Mouse (Mus musculus): ENCODE measurements around the gene Dennd1a.

Dennd1a gene

DNA sequence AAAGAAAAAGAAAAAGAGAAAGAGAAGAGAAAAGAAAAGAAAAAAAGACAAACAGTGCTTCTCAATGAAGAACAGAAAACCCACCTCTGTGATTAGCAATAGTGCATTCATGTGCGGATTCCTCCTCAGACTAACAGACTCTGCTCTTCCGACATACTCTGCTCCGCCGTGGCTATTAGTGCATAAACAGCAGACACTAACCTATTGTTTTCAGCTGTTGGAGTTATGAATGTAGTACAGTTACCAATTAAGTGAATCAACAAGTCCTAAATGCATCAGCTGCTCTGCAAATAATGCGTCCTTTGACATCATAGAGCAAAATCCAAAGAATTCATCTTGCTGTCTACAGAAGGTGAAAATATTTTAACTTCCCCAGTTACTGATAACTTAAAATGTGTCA, 121.2 kb downstream of the Dennd1a start:
- no peak for DNase-seq (ENCODE audit: low spot score in 2 of 2)

DNA sequence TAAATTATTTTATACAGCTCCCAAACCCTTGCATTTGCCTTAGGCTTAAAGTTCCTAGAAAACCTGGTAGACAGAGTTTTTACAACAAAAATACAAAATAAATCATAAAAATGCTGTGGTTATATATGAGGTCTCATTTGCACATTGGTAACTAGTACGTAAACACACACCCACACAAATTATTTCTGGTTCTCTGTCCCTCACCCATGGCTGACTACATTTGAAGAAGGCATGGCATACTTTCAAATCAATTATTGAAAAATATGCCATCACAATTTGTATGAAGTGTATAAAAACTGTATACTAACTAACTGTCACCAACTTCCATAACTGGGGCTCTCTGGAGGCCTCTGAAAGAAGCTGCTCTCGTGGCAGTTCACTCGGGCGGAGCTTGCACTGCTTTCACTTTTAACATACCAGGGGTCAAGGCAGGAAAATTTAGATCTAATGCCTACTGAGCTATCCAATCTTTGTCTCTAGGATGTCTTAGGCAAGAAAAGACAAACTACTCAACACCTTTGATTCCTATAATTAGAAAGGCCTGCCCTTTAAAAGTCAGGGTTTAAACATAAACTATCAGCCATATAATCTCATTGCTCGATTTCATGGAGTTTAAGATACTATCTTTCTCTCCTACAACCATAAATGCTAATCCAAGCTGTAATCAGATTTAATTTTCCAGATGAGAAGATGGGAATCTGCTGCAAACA, 122.7 kb downstream of the Dennd1a start:
- DNase-seq (ENCODE audit: low spot score in 2 of 2), result peak; percentile 34 to 42

DNA sequence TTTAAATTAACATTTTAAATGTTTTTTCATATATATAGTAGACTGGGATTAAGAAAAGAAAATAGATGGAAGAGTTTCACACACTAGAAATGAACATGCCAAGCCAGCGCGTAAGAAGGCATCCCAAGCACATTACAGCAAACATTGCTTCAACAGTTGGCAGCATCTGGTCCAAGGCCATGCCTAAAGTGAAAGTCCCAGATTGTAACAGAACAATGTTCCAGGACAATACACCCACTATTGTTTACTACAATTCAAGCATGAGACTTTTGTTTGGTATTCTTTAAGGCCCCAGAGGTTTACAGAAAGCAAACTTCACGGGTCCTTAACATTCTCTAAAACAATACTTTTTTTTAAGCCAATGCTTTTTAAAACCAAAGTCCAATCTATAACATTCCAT, 124.7 kb downstream of the Dennd1a start:
- DNase-seq (ENCODE audit: low spot score in 2 of 2), result no peak

DNA sequence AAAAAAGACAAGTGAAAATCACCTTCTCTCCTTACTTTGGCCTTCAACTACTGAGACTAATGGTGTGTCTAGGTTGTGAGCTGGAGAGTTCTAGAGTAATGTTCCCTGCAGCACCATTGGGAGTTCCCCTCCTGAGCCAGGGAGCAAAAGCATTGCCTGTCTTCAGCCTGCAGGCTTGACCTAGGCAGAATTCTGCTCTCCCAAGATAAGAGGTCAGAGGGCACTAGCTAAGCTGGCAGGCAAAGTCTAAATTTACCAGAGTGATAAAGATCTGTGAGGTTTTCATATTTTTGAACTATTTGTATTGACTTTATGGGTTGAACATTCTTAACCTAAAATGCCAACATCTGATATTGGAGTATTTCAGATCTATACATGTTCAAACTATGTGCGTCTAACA, 125.7 kb downstream of the Dennd1a start:
- DNase-seq (ENCODE audit: low spot score in 2 of 2), result no peak

DNA sequence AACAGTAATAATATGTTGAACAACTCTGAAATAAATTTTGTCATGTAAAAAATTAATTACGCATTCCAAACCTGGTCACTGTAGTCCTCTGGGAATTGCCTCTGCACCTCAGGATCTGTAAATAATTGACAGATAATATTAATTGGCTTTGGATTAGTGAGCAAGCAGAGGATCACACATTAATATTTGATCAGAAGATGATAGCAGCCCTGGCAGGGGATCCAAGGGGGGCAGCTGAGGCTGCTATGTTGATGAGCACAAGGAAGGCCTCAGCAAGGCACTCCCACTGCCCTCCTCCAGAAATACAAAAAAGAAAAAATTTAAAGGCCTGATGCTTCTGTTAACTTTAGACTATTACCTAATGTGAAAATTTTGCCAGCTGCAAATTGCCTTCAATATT, 127.5 kb downstream of the Dennd1a start:
- DNase-seq (ENCODE audit: low spot score in 2 of 2), result no peak

DNA sequence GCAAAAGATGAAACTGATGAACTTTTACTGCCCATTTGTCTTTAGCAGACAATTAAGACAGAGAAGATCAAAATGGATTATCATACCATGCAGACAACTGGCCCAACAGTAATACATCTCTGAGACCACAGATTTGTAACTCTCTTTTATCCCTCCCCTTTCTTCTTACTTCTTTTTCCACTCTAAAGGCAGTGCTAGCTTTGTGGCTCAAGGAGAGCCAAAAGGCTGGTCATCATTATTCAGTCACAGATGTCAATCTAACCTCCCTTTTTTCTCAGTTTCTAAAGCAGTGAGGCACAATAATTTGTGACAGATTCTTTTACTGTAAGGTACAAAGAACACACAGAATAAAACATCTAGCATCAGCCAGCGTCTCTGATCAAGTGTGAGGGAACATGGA, 130.2 kb downstream of the Dennd1a start:
- DNase-seq (ENCODE audit: low spot score in 2 of 2), result no peak

DNA sequence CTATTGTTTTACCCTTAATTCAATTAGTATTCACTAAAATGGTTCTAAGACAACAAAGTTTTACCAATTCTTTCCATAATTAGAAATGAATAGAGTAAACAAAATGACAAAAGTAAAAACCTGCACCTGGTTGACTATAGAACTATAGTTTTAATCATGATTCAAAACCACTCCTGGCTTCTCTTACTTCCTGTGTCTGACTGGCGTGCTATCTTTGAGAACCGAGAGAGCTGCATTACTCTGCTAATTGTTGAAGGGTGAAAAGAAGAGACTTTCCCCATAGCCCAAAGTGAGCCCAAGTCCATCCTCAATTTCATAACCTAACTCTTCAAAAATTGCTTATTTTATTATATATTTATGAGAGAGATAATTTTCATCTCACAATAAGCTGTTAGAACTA, 131.2 kb downstream of the Dennd1a start:
- DNase-seq (ENCODE audit: low spot score in 2 of 2), result no peak

DNA sequence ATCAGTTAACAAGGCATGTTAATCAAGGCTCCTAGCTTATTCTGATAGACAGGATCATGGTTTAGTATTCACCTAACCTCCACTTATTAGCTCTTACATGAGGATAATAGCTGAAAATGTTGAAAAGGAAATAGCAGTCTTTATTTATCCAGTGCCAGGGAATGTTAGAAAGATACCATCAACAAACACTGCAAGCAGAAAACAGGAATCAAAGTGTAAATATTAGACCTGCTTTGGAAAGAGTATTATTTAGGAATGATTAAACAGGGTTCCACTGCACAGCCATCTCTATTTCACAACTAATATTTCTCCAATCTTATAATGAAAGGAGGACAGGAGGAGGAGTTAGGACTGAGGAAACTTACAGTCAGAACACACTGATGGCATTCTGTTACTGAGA, 142.4 kb downstream of the Dennd1a start:
- no peak for DNase-seq (ENCODE audit: low spot score in 2 of 2)

DNA sequence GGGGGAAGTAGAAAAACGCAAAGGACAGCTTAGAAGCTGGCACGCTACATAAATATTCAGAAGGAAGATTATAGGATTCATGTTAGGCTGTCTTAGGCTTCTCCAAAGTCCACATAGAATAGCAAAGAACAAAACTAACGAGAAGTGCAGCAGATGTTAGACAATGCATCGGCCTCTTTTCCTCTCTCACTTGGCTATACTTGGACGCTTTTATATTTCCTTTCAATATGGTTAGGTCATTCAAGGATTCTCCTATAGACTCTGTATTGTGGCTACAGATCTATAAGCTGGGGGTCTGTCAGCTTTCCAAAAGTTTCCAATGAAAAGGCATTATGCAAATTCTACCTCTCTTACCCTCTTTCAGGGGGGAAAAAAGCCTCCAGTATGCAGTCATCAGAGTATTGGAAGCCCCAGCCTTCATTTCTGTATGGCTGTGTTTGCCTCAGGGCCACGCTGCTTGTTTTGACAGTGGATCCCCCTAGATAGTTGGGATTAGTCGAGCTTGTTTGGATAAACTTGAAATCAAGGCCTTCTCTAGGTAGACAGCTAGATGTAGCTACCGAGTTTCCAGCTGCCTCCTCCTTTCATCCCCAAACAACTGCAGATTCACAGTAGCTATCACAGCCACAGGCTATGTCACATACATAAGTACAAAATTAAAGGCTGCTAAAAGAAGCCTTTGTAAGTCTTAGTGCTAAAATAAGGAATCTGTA, 143.0 kb downstream of the Dennd1a start:
- no peak for DNase-seq (ENCODE audit: low spot score in 2 of 2)

DNA sequence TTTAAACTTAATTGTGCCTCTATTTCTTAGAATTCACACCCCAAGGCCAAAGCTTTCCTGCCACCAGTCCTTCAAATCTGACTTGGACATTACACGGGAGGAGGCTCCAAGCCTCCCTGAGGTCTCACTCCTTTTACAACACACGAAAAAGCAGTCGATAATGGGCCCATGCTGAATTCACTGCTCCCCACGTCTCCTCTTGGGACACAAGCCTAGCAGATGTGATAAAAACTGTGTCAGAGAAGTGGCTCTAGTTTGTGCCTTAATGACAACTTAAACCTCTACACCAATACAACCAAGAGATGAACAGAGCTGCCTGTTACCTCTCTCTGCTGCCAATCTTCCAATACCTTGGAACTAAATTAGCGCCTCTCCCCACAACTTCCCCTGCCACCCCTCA, 144.3 kb downstream of the Dennd1a start:
- no peak for DNase-seq (ENCODE audit: low spot score in 2 of 2)

DNA sequence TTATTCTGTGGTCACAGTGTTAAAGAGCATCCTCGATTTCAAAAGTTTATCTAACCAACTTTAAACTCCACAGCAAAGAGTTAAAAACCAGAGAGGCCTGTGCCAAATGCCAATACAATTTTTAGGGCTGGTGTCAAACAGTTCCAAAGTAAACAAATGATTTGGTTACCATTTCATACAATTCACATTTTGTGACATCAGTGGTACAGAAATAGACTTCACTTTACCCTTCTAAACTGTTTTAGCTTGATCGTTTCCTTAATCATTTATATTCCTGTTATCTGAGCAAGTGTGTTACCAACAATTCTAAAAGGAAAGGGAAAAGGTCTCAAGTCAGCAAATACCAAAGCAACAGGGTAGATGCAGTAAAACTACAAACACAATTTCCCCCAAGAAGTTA, 145.0 kb downstream of the Dennd1a start:
- DNase-seq (ENCODE audit: low spot score in 2 of 2), result no peak

DNA sequence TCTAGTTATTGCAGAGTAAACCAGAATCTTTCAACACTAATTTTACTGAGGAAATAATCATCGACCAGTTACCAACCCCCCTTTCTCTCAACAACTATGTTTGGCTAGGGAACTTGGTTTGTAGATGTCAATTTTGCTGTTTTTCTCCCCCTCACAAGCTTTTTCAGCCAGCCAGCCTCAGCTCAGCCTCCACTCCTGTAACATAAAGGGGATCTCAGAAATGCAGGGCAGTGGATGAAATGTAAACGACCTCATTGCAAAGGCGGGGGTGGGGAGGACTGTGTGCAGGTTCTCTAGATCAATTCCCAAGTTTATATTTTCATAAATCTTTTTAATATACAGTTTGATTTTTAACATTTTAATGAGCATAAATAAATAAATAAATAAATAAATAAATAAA, 147.7 kb downstream of the Dennd1a start:
- DNase-seq (ENCODE audit: low spot score in 2 of 2), result no peak

DNA sequence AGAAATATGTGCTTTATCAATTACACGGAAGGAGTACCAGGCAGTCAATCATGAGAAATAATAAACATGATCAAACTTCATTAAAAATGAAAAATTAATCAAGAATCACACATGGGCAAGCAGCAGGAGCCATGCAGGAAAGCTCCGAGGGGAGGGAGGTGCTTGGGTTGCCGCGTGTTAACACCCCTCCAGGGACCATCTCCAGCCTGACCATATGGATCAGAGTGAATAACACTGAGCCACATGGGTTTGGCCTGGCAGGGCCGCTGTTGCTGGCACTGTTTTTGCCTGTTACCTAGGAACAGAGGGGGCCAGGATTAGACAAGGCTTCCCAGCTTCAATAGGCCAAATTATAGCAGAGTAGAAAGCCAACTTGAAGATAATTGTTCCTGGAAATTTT, 150.1 kb downstream of the Dennd1a start:
- no peak for DNase-seq (ENCODE audit: low spot score in 2 of 2)

DNA sequence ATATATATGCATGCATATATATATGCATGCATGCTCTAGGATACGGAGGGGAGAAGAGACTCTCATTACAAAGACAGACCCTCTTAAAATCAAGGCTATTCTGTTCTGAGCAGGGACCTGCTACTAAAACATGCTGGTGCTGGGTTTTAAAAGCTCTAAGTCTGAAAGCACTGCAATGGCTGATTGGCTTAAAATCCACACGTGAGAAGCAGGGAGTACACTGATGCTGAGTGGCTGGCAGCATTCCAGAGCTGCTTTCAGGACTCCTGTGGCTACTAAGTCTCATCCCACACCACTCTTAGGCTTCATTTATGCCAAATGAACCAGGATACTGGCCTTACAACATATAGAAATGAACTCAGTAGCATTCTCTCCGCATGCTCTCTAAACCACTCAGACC, 151.8 kb downstream of the Dennd1a start:
- no peak for DNase-seq (ENCODE audit: low spot score in 2 of 2)

DNA sequence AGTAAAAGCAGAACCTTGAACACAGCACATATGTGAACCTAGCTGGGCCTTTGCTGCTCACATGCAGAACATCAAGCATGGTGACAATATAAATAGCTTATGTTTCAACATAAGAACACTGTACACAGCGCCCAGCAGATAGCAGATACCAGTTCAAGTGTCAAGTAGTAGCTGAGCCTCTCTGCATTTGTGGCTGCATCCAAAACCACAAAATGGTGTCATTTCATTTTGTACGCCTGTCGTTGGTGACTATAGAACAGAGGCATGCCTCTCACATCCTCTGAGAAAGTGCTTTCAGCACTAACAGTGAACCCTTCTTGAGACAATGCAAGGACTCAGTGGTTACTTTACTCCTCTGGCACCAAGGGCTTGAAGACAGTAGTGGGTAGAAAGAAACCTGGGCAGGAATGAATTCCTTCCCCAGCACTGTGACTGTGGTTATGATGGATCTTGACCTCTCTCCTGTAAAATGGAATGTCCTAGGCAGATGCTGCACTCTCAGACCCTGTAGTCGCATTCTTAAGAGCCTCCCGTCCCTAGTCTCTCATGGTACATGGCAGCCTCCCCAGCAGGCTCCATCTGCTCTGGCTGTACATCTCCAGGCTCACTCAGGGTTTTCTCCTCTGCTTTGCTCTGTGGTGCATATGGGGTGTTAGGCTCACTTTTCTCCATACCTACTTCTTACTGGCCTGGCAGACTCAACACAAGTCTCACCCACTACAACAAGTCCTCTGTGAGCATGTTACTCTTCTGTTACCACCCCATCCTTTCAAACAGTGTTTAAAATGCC, 154.0 kb downstream of the Dennd1a start:
- DNase-seq (ENCODE audit: low spot score in 2 of 2), result no peak

DNA sequence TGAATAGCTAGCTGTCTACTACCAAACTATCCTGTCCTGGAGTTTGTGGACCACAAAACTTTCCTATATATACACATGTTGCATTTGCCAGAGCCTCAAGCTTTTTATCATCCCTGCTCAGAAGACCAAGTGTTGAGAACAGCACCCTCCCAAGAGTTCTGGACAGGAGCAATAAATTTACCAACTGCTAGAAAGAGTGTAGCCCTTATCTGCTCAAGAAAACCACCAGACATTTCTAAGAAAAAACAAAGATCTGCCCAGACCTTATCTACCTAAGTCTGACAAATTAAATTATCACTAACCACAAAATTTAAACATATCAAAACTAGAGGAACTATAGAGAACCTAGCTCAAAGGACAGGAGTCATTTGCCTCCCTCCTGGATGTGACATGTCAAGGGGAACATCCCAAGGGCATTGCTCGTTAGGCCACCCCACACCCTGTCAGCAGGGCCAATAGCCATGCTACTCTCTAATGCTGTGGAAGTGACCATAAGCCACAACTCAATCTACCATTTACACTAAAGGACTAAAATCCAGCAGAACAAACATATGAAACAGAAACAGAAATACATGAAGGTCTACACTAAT, 154.9 kb downstream of the Dennd1a start:
- DNase-seq (ENCODE audit: low spot score in 2 of 2), result no peak

DNA sequence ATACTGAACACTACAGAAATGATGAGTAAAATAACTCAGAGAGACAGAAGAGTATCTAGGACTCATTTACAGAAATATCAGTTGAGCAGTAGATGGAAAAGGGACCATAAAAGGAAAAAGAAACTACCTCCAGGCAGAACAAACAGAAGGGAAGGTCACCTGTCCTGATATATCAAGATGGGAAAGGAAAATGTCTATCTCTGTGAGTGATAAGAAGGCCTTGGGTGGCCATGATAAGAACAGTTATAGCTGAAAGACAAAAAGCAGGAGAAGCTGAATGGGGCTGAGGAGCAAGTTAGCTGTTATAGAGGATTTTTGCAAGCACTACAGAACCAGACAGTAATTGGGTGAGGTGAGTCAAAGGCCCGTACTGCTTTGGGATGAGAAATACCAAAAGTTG, 155.7 kb downstream of the Dennd1a start:
- DNase-seq (ENCODE audit: low spot score in 2 of 2), result no peak

DNA sequence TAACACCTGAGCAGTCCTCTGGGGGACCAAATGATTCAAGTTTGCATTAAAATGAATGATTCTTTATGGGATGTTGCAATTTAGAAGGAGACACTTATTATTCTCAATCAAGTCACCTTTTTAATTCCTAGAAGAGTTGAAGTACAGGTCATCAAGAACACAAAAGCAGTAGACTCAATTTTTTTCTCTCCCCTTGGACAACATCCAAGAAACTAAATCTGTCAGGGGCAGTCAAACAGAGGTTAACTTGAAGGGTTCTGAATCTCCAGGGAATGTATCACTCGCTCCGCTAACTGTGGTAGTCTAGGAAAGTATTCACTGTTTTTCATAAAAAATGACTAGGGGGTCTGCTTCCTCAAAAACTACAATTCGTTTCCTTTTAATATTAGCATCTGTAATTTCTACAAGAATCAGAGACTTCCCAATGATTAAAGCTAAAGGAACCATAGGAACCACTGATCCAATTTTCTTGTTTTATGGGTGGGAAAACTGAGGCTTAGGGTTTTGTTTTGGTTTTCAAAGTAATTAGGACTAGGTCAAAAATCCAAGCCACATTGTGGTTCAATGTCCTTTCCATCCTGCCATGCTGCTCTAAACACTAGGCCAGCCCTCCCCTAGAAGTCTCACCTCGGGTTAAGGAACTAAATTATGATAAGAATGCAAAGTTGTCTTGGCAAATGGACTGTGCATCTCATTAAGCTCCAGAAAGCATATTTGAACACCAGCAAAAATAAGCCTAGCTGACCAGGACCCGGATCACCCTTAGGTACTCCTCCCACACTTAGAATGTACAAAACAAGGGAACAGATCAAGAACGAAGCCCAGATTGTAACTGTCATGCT, 157.0 kb downstream of the Dennd1a start:
- DNase-seq (ENCODE audit: low spot score in 2 of 2), result no peak

DNA sequence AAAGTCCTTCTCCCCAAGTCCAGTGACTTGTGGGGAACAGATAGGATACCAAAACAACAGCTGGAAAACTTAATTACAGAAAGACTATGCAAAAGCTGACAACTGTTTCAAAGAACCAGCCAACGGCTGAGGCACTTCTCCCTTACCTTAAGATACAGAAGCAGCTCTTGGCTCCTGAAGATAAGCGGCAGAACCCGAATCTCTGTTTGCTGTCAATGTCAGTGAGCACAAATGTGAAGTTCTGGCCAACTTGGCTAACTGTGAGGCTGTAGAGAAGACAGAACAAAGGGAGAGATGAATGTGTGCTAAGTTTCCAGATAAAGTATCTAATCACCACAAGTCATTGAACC, 160.8 kb downstream of the Dennd1a start:
- DNase-seq (ENCODE audit: low spot score in 2 of 2), result peak in 1 of 2 experiments; percentile 11

DNA sequence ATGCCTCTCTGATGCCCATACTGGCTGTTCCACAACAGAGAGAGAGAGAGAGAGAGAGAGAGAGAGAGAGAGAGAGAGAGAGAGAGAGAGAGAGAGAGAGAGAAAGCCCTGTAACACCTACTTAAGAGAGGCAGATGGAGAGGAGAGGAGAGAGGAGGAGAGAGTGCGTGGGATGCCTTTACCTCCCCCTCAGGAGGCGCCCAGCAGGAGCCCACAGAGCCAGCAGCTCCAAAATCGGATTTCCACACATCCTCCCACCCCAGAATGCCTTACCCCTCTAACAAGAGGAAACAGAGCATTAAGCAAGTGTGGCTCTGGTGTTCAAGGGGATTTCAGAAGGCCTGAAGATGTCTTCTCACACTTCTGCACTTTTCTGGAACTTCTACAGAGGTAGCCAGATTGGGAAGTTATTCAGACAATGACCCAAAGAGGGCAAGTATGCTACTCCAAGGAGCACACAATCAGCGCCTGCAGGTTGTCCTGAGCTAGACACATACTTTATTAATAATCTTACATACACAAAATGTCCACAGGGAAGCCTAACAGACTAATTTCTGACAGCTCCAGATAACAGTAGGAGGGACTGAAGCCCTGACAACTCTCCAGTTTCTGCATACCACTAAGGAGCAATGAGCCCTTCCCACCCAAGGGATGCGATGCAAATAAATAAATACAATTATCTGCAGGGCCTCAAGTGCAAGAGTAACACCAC, 161.4 kb downstream of the Dennd1a start:
- peak in 1 of 2 experiments; percentile 8 for DNase-seq (ENCODE audit: low spot score in 2 of 2)

DNA sequence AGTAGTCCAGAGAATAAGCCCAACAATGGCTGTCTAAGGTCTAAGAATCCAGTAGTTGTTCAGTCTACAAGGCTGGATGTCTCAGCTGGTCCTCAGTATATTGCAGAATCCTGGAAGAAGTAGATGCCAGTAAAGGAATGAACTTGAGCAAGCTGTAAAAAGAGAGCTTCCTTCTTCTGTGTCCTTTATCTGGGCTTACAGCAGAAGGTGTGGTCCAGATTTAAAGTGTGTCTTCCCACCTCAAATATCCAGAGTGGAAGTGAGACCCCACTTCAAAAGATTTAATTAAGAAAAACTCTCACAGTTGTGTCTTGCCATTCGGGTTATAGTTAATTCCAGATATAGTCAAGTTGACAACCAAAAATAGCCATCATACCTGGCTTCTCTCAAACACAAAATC, 162.5 kb downstream of the Dennd1a start:
- no peak for DNase-seq (ENCODE audit: low spot score in 2 of 2)
